Mouse (Mus musculus): Measurements from ENCODE around the gene Gm11037. TPM values are rescaled to one million over a fixed set of nuclear protein-coding genes. Genes with fewer than 3 reads are reported as not detected.

Gene Gm11037
- total and polyA plus RNA-seq, 2 experiments from 2014 or later = not detected

DNA sequence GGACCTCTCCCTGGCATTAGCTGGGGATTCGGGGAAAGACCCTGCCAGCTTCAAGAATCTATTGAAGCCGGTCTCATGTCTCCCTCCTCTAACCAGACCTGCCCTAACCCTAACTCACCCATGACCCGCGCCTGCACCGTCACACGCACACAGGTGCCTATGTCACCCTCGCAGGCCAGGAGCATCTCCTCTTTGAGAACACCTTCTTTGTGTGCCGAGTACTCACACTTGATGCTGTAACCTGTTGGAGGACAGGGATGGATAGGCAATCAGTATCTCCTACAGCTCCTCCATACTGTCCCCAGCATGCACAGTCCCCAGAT is 13.7 kb downstream of the Gm11037 start:
- no peaks in the 10 kb centered on the region for H3K4me1 ChIP-seq (ENCODE audit: insufficient read depth, low read length)
- DNase-seq (ENCODE audit: low spot score) (no peak), ATAC-seq (no peak)
- 97% methylated on average over 8 of the region's 8 CpGs for WGBS
- no peaks in the 10 kb centered on the region for H3K27me3 ChIP-seq (ENCODE audit: insufficient read depth, low read length)
- no peaks in the 10 kb centered on the region for H3K9me3 ChIP-seq (ENCODE audit: low read length)
- H3K27ac ChIP-seq = no peak overlapping the region
- H3K4me2 ChIP-seq (ENCODE audit: low read depth, low read length) = no peak overlapping the region
- H3K9ac ChIP-seq (replicated peaks; ENCODE audit: low read length) = no peak overlapping the region
- H3K4me3 ChIP-seq (ENCODE audit: low read length) = no peak overlapping the region
- TF ChIP-seq CTCF (IDR thresholded peaks at IDR 0.05; ENCODE audit: low read depth) = no peak
- H3K36me3 ChIP-seq (ENCODE audit: insufficient read depth, low read length) = peaks cover 55% of the 10 kb centered on the region

DNA sequence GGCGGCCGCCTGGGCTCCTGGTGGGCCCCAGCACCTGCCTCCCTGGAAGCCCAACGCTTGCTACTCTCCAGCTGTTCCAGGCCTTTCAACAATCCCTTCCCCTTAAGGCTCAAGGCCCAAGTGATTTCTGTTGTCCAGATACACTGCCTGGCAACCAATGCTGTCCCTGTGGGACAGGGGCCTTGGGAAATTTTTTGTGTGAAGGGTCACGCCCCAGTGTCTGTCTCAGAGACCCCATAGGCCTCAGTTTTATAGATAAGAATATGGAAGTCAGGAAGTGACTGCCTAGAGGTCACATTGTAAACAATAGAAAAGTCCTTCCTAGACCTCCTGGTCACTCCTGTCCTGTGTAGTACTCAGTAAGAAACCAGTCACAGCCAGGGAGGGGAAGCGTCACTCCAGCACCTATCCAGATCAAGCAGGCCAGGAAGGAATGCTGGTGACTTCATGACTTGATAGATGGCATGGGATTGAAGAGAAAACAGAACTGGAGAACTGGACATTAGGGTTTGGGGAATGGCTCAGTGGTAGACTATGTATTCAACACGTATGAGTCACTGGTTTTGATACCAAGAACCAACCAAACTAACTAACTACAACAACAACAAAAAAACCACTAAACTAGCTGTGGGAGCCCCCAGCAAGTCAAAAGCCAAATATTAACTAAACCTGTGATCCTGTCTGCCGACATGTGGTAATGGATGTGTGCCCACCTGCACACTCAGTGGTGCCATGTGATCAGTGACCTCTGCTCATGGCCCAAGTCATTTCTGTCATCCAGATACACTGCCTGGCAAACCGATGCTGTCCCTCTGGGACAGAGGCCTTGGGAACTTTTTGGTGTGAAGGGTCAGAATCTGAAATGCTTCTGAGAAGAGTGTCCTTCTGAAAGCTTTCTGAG is 15.3 kb downstream of the Gm11037 start:
- no peak for DNase-seq (ENCODE audit: low spot score)
- H3K4me3 ChIP-seq (ENCODE audit: low read length) = no peak overlapping the region
- H3K4me2 ChIP-seq (ENCODE audit: low read depth, low read length) = no peak overlapping the region
- no peaks in the 10 kb centered on the region for H3K27me3 ChIP-seq (ENCODE audit: insufficient read depth, low read length)
- no peak overlapping the region for H3K27ac ChIP-seq
- peaks cover 68% of the 10 kb centered on the region for H3K36me3 ChIP-seq (ENCODE audit: insufficient read depth, low read length)
- no peak for TF ChIP-seq CTCF (IDR thresholded peaks at IDR 0.05; ENCODE audit: low read depth)
- H3K9me3 ChIP-seq (ENCODE audit: low read length) = no peaks in the 10 kb centered on the region
- WGBS = 81% methylated on average over 8 of the region's 8 CpGs
- no peaks in the 10 kb centered on the region for H3K4me1 ChIP-seq (ENCODE audit: insufficient read depth, low read length)
- no peak for ATAC-seq
- H3K9ac ChIP-seq (replicated peaks; ENCODE audit: low read length) = no peak overlapping the region

DNA sequence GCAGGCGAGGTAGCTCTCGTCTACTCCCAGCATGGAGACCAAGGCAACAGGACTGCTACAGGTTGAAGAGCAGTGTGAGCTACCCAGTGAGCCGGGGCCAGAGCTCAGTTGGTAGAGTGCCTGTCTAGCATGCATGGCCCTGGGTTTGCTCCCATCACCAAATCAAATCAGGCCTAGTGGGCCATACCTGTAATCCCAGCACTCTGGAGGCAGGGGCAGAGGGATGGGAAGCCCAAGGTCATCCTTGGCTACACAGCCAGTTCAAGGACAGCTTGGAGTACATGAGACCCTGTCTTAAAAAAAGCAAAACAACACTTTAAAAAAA is 15.9 kb downstream of the Gm11037 start:
- Histone ChIP-seq H3K27me3 (ENCODE audit: insufficient read depth, low read length) (no peaks in the 10 kb centered on the region), H3K27ac (no peak overlapping the region), H3K4me2 (ENCODE audit: low read depth, low read length) (no peak overlapping the region), H3K9me3 (ENCODE audit: low read length) (no peaks in the 10 kb centered on the region), H3K9ac (replicated peaks; ENCODE audit: low read length) (no peak overlapping the region), H3K36me3 (ENCODE audit: insufficient read depth, low read length) (peaks cover 68% of the 10 kb centered on the region), H3K4me1 (ENCODE audit: insufficient read depth, low read length) (no peaks in the 10 kb centered on the region), H3K4me3 (ENCODE audit: low read length) (no peak overlapping the region)
- TF ChIP-seq CTCF (IDR thresholded peaks at IDR 0.05; ENCODE audit: low read depth) = no peak
- no peak for DNase-seq (ENCODE audit: low spot score)
- 91% methylated on average over 3 of the region's 3 CpGs for WGBS
- ATAC-seq = no peak

DNA sequence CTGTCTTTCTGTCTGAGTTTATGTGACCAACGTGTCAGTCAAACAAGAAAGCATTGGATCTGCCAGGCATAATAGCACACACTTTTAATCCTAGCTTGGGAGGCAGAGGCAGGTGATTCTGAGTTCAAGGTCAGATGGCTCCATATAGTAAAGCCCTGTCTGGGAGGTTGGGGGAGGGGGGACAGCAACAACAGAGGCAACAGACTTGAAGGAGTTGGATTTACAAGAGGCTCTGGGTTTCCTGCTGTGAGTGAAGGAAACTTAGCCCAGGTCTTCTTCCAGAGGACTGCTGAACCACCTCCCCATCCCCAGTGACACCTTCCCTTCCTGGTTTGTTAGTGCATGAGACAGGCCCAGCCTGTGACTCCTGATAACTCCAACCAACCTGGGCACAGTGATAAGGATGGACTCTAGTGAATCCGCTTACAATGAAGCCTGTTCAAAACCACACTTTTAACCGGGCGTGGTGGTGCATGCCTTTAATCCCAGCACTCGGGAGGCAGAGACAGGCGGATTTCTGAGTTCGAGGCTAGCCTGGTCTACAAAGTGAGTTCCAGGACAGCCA is 19.0 kb downstream of the Gm11037 start:
- DNase-seq (ENCODE audit: low spot score) (no peak), ATAC-seq (no peak)
- WGBS = 94% methylated on average over 6 of the region's 7 CpGs
- Histone ChIP-seq H3K4me1 (ENCODE audit: insufficient read depth, low read length) (no peaks in the 10 kb centered on the region), H3K27me3 (ENCODE audit: insufficient read depth, low read length) (no peaks in the 10 kb centered on the region), H3K4me2 (ENCODE audit: low read depth, low read length) (no peak overlapping the region), H3K36me3 (ENCODE audit: insufficient read depth, low read length) (peaks cover 45% of the 10 kb centered on the region), H3K27ac (no peak overlapping the region), H3K4me3 (ENCODE audit: low read length) (no peak overlapping the region), H3K9ac (replicated peaks; ENCODE audit: low read length) (no peak overlapping the region), H3K9me3 (ENCODE audit: low read length) (no peaks in the 10 kb centered on the region)
- no peak for TF ChIP-seq CTCF (IDR thresholded peaks at IDR 0.05; ENCODE audit: low read depth)

DNA sequence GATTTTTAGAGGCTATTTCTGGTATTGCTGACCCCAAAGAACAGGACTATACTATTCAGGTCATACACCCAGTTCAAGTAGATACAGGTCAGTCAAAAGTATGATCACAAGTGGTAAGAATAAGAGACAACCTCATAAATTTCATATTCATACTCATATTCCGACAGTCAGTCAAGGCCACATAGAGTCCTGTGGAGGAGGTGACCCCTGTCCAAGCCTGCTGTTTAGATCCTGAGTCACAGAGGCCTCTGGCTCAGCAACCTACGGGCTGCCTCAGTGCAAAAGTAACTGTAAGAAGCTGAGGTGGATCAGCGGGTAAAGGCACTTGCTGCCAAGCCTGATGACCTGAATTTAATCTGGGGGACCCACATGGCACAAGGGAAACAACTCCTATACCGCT is 20.7 kb downstream of the Gm11037 start:
- no peak for ATAC-seq
- Histone ChIP-seq H3K4me1 (ENCODE audit: insufficient read depth, low read length) (peaks cover 13% of the 10 kb centered on the region), H3K4me3 (ENCODE audit: low read length) (no peak overlapping the region), H3K27me3 (ENCODE audit: insufficient read depth, low read length) (no peaks in the 10 kb centered on the region), H3K4me2 (ENCODE audit: low read depth, low read length) (no peak overlapping the region), H3K9me3 (ENCODE audit: low read length) (no peaks in the 10 kb centered on the region), H3K9ac (replicated peaks; ENCODE audit: low read length) (no peak overlapping the region), H3K36me3 (ENCODE audit: insufficient read depth, low read length) (peaks cover 27% of the 10 kb centered on the region), H3K27ac (no peak overlapping the region)
- 86% methylated on average over 4 of the region's 4 CpGs for WGBS
- DNase-seq (ENCODE audit: low spot score) = no peak
- TF ChIP-seq CTCF (IDR thresholded peaks at IDR 0.05; ENCODE audit: low read depth) = no peak

DNA sequence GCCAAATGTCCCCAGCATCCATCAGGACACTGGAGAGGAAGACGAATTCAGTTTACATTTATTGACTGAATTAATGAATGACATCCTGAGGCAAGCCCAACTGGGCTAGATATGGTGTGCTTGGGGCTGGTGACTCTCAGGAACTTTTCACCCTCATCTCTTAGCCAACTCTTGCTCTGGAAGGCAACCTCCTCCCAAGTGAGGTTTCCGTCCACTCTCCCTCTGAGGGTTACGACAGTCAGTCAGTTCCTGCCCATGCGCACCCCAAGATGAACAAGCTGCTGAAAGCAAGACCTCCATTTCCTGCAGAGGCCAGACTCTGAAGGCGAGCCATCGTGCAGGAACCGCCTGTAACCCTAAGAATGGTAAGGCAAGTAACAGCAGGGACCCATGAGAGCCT is 23.7 kb downstream of the Gm11037 start:
- Histone ChIP-seq H3K4me3 (ENCODE audit: low read length) (no peak overlapping the region), H3K9ac (replicated peaks; ENCODE audit: low read length) (no peak overlapping the region), H3K4me1 (ENCODE audit: insufficient read depth, low read length) (peaks cover 13% of the 10 kb centered on the region), H3K27me3 (ENCODE audit: insufficient read depth, low read length) (no peaks in the 10 kb centered on the region), H3K4me2 (ENCODE audit: low read depth, low read length) (no peak overlapping the region), H3K27ac (no peak overlapping the region), H3K36me3 (ENCODE audit: insufficient read depth, low read length) (peaks cover 13% of the 10 kb centered on the region), H3K9me3 (ENCODE audit: low read length) (no peaks in the 10 kb centered on the region)
- TF ChIP-seq CTCF (IDR thresholded peaks at IDR 0.05; ENCODE audit: low read depth) = no peak
- WGBS = 93% methylated on average over 7 of the region's 7 CpGs
- no peak for DNase-seq (ENCODE audit: low spot score)
- no peak for ATAC-seq

DNA sequence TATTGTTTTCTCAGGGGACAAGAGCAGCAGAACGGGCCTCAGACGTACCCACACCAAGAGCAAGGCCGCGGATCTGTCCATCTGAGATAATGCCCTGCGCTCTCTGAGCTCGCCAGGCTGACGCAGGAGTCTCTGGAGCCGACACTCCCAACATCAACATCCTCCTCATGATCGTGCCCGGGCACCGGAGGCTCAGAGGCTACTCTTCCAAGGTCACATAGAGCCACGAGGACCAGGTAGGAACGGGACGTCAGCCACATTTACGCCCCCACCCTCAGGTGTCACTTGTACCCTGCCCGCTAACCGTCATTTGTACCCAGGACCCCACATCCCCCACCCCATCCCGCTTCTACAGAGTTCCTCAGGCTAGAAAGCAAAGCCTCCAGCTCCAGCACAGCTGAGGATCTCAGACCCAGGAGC is 26.2 kb downstream of the Gm11037 start:
- Histone ChIP-seq H3K36me3 (ENCODE audit: insufficient read depth, low read length) (no peaks in the 10 kb centered on the region; the same call in 1 of the 2 replicates), H3K4me2 (ENCODE audit: low read depth, low read length) (peak overlapping the region; percentile 93), H3K4me1 (ENCODE audit: insufficient read depth, low read length) (peaks cover 13% of the 10 kb centered on the region), H3K4me3 (ENCODE audit: low read length) (peak overlapping the region; percentile 62), H3K27me3 (ENCODE audit: insufficient read depth, low read length) (no peaks in the 10 kb centered on the region), H3K27ac (peak overlapping the region; percentile 83), H3K9ac (replicated peaks; ENCODE audit: low read length) (peak overlapping the region; percentile 82), H3K9me3 (ENCODE audit: low read length) (no peaks in the 10 kb centered on the region)
- WGBS = under 1% methylated on average over 18 of the region's 18 CpGs
- no peak for TF ChIP-seq CTCF (IDR thresholded peaks at IDR 0.05; ENCODE audit: low read depth)
- DNase-seq (ENCODE audit: low spot score) (peak; percentile 55), ATAC-seq (peak; percentile 67; the same call in 1 of the 2 replicates)

Measured in hindbrain, postnatal 0 days (tissue).